Mouse (Mus musculus) lung, postnatal 0 days (tissue): ENCODE measurements around the gene Fbxo42.

Experiments used
- CTCF ChIP-seq: IDR thresholded peaks from 2 replicates; pipeline ENCODE4 v1.5.1; 2016; ENCODE audit warnings: antibody characterized with exemption, mild to moderate bottlenecking
- EP300 ChIP-seq: IDR thresholded peaks from 2 replicates; pipeline ENCODE4 v1.6.1; 2016; ENCODE audit warnings: antibody characterized with exemption, mild to moderate bottlenecking, control low read depth

- TF ChIP-seq CTCF (no peak; the same call in 1 of the 2 replicates), EP300 (no peak)
Measured at GRCm38 (mm10) chr4:141197686-141198035, 49.9 kb downstream of the Fbxo42 start.
